Mouse (Mus musculus) ES-E14 (cell line): ENCODE measurements around the gene Lztr1.

Source experiments
- CHD2 ChIP-seq: IDR thresholded peaks from 2 replicates; pipeline ENCODE4 v1.6.1; 2014; ENCODE audit warnings: mild to moderate bottlenecking, low read depth, low read length, inconsistent platforms
- HCFC1 ChIP-seq: IDR thresholded peaks from 2 replicates; pipeline ENCODE4 v1.6.1; 2012; ENCODE audit warnings: low read length, inconsistent platforms, borderline replicate concordance; ENCODE audit not compliant: insufficient read depth
- MAFK ChIP-seq: IDR thresholded peaks from 2 replicates; pipeline ENCODE4 v1.6.1; 2014; ENCODE audit warnings: mild to moderate bottlenecking, low read depth, low read length, inconsistent platforms; ENCODE audit not compliant: insufficient read depth

DNA sequence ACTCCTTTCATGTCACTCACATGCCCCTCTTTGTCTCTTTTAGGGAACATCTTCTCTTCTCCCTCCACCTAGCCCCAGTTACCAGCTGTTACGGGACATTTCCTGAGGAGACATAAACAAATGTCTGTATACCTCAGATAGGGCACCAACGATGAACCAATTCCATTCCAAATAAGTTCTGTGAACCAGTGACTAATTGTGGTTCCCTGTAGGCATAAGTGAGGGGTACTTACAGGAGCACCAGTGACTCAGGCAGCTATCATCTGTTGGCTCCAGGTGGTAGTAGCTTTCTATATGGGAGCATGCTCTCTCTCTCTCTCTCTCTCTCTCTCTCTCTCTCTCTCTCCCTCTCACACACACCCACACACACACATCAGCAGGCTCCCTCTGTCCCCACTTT, 55.7 kb downstream of the Lztr1 start:
- no peak for TF ChIP-seq HCFC1
- no peak for TF ChIP-seq CHD2
- no peak for TF ChIP-seq MAFK
